Comparison of ENCODE assay signal across 8 mouse cellular contexts in the genomic region with DNA sequence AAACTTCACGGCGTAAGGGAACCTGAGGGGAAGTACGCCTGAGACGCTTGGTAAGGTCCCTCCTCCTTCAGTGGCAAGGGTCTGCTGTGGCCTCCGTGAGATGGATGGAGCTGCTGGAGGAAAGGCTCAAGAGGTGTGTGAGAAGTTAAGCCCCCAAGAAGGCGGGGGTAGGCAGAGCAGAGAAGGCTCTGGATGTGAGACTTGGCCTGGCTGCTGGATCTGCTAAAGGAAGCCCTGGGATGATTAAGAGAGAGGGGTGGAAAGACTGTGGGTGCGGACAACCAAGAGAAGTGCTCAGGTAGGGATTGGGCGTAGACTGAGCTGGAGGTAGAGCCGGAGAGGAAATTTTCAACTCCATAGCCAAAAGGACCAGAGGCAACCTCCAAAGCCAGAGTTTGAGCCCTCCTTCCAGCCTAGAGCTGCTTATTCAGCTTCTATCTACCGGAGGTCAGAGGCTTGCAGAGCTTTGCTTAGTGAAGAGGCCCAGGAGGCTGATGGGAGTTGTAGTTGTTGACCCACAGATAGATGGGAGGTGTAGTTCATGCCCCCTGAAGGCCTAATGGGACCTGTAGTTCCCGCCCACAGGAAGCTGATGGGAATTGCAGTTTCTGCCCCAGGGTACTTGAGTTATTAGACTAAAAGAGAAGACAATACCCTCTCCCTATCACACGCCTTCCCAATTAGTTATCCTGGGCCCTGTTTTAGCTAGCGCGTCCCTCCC. TPM values are rescaled to one million over a fixed set of nuclear protein-coding genes. Genes with fewer than 3 reads are reported as not detected.
A peak's percentile ranks its signal among the peaks of the same experiment; 100 is the strongest.
DNase-seq lines count a peak whose midpoint lies in the region; ATAC-seq and TF ChIP-seq lines count a peak whose summit lies in the region.

No protein-coding gene starts in this region.

- H3K4me3 ChIP-seq in embryonic facial prominence, embryonic 10.5 days: peak overlapping the region; percentile 33; the same call in 1 of the 2 replicates
- no peak overlapping the region for H3K4me3 ChIP-seq in kidney, adult 2 months (ENCODE audit: insufficient read depth, low read depth, low read length)
- H3K4me3 ChIP-seq in midbrain, embryonic 11.5 days (ENCODE audit: low read depth, low read length): no peak overlapping the region

- no peak overlapping the region for H3K9ac ChIP-seq in midbrain, embryonic 11.5 days (ENCODE audit: low read length)

- TF ChIP-seq POLR2A in kidney, adult 2 months (IDR thresholded peaks at IDR 0.05; ENCODE audit: low read depth, low read length): no peak

- peak; percentile 61 for ATAC-seq in midbrain, embryonic 11.5 days (ENCODE audit: low FRiP score)
- no peak for ATAC-seq in activated CD4-positive, CD25-positive, alpha-beta regulatory T cell, adult 4 months

- no peak for TF ChIP-seq CTCF in kidney, adult 2 months (conservative IDR thresholded peaks at IDR 0.05; ENCODE audit: insufficient read depth, insufficient read length, low read depth, low read length)

- H3K4me2 ChIP-seq in midbrain, embryonic 11.5 days: peak overlapping the region; percentile 0; the same call in 1 of the 2 replicates

- peak; percentile 52 for DNase-seq in cerebellum, postnatal 10 days
- DNase-seq in cerebellum, adult 9-11 months: no peak
- DNase-seq in embryonic facial prominence, embryonic 10.5 days (ENCODE audit: low spot score): peak; percentile 64
- peak; percentile 69 for DNase-seq in kidney, adult 2 months
- peak; percentile 94 for DNase-seq in midbrain, embryonic 11.5 days (ENCODE audit: low spot score, missing footprints)
- DNase-seq in right cerebral cortex, postnatal 36 days (ENCODE audit: low spot score in 2 of 2): no peak
- no peak for DNase-seq in right cerebral cortex, postnatal 25 days

- no peaks in the 10 kb centered on the region for H3K36me3 ChIP-seq in embryonic facial prominence, embryonic 10.5 days (replicated peaks)
- H3K36me3 ChIP-seq in kidney, adult 2 months (ENCODE audit: control insufficient read depth, insufficient read depth, low read length): no peaks in the 10 kb centered on the region
- no peaks in the 10 kb centered on the region; the same call in 1 of the 2 replicates for H3K36me3 ChIP-seq in midbrain, embryonic 11.5 days (ENCODE audit: control insufficient read depth, insufficient read depth, low read length)

- H3K27ac ChIP-seq in embryonic facial prominence, embryonic 10.5 days (replicated peaks): peak overlapping the region; percentile 55
- no peak overlapping the region for H3K27ac ChIP-seq in kidney, adult 2 months (ENCODE audit: insufficient read depth, low read depth, low read length)
- no peak overlapping the region for H3K27ac ChIP-seq in midbrain, embryonic 11.5 days (ENCODE audit: low read depth, low read length)

- H3K9me3 ChIP-seq in embryonic facial prominence, embryonic 10.5 days: no peaks in the 10 kb centered on the region
- H3K9me3 ChIP-seq in midbrain, embryonic 11.5 days (ENCODE audit: control insufficient read depth, low read length): no peaks in the 10 kb centered on the region

- peaks cover 63% of the 10 kb centered on the region for H3K4me1 ChIP-seq in embryonic facial prominence, embryonic 10.5 days
- 0 out of 2 replicates have a peak, but pooled peaks cover 3% of the 10 kb centered on the region for H3K4me1 ChIP-seq in kidney, adult 2 months (ENCODE audit: control insufficient read depth, insufficient read depth, low read length)
- H3K4me1 ChIP-seq in midbrain, embryonic 11.5 days (ENCODE audit: control insufficient read depth, insufficient read depth, low read length): peaks cover 36% of the 10 kb centered on the region

- peaks cover 49% of the 10 kb centered on the region for H3K27me3 ChIP-seq in embryonic facial prominence, embryonic 10.5 days (replicated peaks; ENCODE audit: low read depth, poor library complexity, severe bottlenecking)
- no peaks in the 10 kb centered on the region; the same call in 1 of the 2 replicates for H3K27me3 ChIP-seq in kidney, adult 2 months (replicated peaks; ENCODE audit: control insufficient read depth, insufficient read depth, low read length)
- H3K27me3 ChIP-seq in midbrain, embryonic 11.5 days (ENCODE audit: control insufficient read depth, insufficient read depth, low read length): no peaks in the 10 kb centered on the region; the same call in 1 of the 2 replicates

- 55% methylated on average over 14 of the region's 14 CpGs for WGBS in embryonic facial prominence, embryonic 10.5 days
- 73% methylated on average over 14 of the region's 14 CpGs for WGBS in kidney, adult 2 months
- WGBS in midbrain, embryonic 11.5 days: 56% methylated on average over 14 of the region's 14 CpGs

RNA-seq across cellular contexts. Expression of gene Slc22a12, which starts 13.4 kb away (rescaled TPM):
- not detected in 2 replicates for polyA plus RNA-seq in embryonic facial prominence, embryonic 10.5 days (2016; fragmentation: Nextera tagmentation; extraction: Ambion mirVana)
- polyA plus RNA-seq in kidney, adult 2 months (2012; rRNA removed): 1,526 and 1,915 TPM in 2 replicates
- not detected in 2 replicates for polyA plus RNA-seq in midbrain, embryonic 11.5 days (2014; fragmentation: Nextera tagmentation; extraction: Ambion mirVana)
- not detected for polyA plus RNA-seq in activated CD4-positive, CD25-positive, alpha-beta regulatory T cell, adult 4 months (2017; shearing (Covaris generic))

Comparison
In these comparisons a context has a peak if more than half of its experiments do, and no peak if none do; other contexts are left out.
1. DNase-seq: peak in cerebellum, postnatal 10 days (2 of 2), embryonic facial prominence, embryonic 10.5 days (single experiment), kidney, adult 2 months (single experiment) and midbrain, embryonic 11.5 days (single experiment); none in cerebellum, adult 9-11 months (single experiment), right cerebral cortex, postnatal 36 days (0 of 2) and right cerebral cortex, postnatal 25 days (single experiment).
2. RNA of gene Slc22a12, which starts 13.4 kb away (polyA plus RNA-seq): 1,526 to 1,915 TPM in kidney, adult 2 months; not detected in activated CD4-positive, CD25-positive, alpha-beta regulatory T cell, adult 4 months, not detected in embryonic facial prominence, embryonic 10.5 days and not detected in midbrain, embryonic 11.5 days; every median in the first group is over 1,000 times any median in the second.